Mouse (Mus musculus) liver, embryonic 18 days (tissue): ENCODE data around the gene Pdik1l. TPM values are rescaled to one million over a fixed set of nuclear protein-coding genes. Genes with fewer than 3 reads are reported as not detected.

Experiments used
- polyA plus RNA-seq: library from polyadenylated mRNA; depleted of rRNA; stranded (reverse); fragments of >200 nt; gene quantifications from 2 replicates; pipeline ENCODE4 v1.2.3, GENCODE M21; 2012; rRNA removed

Pdik1l gene
- polyA plus RNA-seq: 3.4 TPM in 2 replicates

DNA sequence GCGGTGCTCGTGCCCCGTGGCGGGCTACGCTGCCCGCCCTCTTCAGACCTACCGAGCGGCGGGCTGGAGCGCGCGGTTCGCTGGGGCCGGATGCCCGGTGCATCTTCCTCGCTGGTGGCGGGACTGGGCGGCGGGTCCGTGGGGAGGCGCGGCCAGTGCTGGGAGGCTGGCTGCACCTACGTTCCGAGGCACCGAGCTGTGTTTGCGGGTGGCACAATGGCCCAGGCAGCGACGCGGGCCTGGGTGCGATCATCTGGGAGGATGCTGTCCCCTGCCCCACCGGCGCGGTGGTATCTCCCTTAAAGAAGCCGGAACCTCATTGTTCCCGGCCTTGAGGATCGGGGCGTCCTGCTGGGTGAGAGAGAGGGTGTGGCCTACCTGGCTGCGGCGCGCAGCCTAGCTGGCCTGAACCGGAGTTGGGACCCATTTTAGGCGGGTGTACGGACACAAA lies at the start of gene Pdik1l:
Pdik1l (minus strand) TSS at position 321 of the 451 bp plus-strand sequence.

DNA sequence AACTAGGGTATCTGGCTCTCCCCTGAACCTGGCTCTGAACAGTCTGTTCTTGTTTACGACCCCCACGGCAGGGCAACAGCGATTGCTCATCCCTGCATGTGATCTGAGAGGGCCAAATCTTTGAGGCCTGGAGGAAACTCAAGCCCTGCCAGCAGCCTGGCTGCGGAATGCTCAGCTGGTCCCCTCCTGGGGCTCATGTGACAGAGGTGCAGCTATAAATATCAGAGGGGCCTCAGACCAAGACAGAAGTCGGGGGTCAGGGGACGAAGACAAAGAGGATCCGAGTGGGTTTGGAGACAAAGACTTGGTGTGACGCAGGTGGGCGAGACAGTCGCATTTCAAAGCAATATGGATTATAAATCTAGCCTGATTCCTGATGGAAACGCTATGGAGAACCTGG lies 27.2 kb upstream of the Pdik1l start, which contains the start of gene Trim63:
Trim63 (plus strand) TSS at position 245 of the 400 bp plus-strand sequence.

DNA sequence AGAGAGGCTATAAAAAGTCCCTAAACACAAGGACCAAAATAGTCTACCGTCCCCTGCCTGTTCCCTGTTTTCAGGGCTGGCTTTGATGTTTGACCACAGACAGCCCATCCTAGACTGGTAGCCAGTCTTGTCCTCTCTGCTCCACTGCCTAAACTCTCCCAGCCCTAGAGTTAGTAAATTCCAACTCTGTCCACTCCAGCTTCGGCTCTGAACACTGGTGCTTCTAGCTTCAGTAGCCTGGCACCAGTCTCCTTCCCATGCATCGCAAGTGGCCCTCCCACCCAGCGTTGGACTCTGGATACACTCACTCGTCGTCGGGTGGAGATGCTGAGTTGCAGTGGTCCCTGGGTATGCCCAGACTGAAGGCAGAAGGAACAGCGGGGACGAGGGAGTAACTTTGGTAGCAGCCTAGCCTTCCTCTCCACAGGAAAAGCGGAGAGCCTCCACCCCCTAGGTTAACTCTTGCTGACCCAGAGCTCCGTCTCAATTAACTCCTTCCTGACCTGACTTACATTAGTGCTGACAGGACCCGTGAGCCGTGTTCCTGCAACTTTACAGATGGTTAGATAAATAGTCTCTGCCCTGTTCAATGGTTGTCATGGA lies 33.9 kb downstream of the Pdik1l start, which contains the start of gene Grrp1:
Grrp1 (minus strand) TSS at position 385 of the 603 bp plus-strand sequence.

DNA sequence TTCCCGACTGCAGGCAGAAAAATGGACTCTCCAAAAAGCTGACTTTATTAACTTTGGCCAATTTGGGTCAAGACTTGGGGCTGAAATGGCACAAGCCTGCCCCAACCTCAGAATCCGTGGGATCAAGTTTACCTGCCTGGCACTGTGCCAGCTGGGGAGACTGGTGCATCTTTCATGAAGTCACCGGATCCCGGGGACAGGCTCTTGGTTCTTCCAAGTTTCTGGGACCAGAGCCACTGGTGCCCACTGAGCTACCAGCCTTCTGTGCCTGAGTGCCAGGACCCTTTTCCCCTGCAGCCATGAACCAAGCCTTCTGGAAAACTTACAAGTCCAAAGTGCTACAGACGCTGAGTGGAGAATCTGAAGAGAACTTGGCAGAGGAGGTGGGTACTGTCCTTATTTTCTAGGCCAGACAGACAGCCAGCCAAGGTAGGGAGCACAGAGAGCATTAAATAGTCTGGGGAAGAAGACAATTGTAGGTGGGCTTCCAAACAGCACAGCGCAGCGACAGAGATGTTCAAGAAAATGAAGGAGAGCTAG lies 40.9 kb downstream of the Pdik1l start, which contains the start of gene Gm30191:
Gm30191 (plus strand) TSS at position 217 of the 540 bp plus-strand sequence.

DNA sequence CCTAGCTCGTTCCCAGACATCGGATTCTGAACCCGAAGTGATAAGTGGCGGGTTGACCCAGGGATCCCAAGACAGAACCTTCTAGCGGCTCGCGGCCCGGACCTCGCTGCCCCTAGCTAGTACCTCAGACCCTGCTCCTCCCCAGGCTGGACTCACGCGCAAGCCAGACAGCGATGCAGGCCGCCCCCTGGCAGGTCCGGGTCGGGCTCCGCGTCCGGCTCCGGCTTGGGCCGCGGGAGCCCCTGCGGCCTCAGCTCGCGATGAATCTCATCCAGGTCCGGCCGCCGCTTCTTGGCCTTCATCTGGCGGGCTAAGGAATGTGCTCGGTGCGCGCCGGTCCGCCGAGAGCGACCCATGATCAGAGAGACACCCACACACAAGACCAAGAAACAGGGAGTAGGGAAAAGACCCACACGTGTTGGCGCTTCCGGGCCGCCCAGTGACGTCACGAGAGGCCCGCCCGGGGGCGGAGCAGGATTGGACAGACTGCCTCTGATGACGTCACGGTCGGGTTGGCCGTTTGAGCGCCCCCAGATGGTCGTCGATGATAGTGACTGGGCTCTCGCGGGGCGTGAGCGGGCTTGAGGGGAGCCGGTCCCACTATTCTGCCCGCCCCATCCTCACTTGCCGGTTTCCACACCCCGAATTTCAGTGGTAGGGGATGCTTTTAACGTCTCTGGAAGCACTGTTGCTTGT lies 42.4 kb downstream of the Pdik1l start, which contains the start of gene Zfp593:
Zfp593 (minus strand) TSS at position 445 of the 696 bp plus-strand sequence.

DNA sequence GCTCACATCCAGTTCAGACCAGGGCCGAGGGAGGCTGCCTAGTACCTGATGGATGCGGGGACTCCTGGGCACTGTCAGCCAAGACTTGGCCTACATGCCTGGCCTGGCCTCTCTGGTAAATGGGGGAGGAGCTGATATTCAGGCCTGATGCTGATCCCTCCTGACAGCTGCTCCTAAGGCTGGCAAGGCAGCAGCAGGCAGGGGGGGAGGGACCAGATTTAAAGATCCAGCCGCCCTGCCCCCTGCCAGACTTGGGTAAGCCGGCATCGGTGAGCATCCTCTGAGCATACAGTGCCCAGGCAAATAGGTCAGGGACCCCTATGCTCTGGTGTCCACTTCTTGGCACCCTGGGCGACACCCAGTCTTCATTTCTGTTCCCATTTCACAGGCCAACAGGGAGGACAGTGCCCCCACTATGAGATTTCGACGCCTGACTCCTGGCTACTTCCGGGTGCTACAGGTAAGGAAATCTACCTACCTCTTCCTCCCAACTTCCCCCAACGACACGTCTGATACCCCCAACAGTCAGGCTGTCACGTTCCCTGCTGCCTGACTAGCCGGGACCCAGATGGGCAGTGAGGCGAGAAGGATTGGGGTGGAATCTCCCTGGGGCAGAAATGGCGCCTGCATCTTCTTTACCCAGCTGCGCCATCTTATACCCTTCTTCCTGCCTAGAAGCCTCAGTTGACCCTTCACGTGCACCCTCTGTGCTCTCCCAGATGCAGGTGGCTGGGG lies 44.0 kb downstream of the Pdik1l start, which contains the start of gene E130218I03Rik:
E130218I03Rik (plus strand) TSS at position 147 of the 735 bp plus-strand sequence.

DNA sequence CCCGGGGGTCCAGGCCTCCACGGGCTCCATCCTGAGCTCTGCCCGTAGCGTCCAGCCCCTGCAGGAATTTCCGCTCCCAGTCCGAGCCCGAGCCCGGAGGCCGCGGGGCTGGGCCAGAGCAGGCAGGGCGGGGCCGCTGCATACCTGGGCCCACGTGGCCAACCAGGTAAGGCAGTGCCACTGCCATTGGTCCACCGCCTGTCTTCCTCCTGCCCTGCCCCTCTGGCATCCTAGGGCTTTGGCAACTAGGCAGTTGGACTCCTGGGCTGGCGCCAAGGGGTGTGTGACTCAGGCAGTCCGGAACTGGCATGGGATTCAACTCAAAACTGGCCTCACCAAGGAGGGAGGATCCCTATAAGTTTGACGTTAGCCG lies 49.4 kb downstream of the Pdik1l start, which contains the start of gene Cnksr1:
Cnksr1 (minus strand) TSS at position 121 of the 373 bp plus-strand sequence.

DNA sequence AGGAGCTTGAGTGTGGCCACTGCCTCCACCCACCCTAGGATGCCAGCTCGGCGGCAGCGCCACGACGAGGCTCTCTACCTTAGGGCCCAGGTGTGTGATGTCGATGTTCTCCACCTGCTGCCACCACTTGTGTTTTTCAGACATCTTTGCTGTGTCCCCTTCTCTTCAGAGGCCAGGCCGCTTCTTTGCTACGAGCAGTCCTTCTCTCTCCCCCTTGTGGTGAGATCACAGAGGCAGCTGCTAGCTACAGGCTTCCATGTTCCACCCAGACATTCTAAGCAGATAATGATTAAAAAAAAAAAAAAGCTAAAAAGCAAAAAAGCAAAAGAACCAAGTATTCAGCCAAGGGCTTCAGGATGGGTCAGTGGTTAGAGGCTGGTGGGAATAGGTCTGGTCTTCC lies 60.5 kb downstream of the Pdik1l start, which contains the start of gene Catsper4:
Catsper4 (minus strand) TSS at position 190 of the 400 bp plus-strand sequence.

Other genes starting within 250 kb of the Pdik1l start
- 0.16 and 0.19 TPM in 2 replicates for gene Zfp683, start 234.1 kb downstream of the Pdik1l start, polyA plus RNA-seq
- 0.42 and 0.64 TPM in 2 replicates for gene Crybg2, start 227.1 kb downstream of the Pdik1l start, polyA plus RNA-seq
- 76.3 and 82.7 TPM in 2 replicates for gene Cd52, start 192.8 kb downstream of the Pdik1l start, polyA plus RNA-seq
- 1.2 and 1.6 TPM in 2 replicates for gene Ubxn11, start 185.3 kb downstream of the Pdik1l start, polyA plus RNA-seq
- 108 and 113 TPM in 2 replicates for gene Sh3bgrl3, start 159.1 kb downstream of the Pdik1l start, polyA plus RNA-seq
- 19.8 and 21.9 TPM in 2 replicates for gene Cep85, start 100.8 kb downstream of the Pdik1l start, polyA plus RNA-seq
- gene Gm7534, start 84.9 kb downstream of the Pdik1l start, polyA plus RNA-seq: not detected in 2 replicates
- gene Catsper4, start 60.5 kb downstream of the Pdik1l start, polyA plus RNA-seq: 0.01 and 0.02 TPM in 2 replicates
- gene Cnksr1, start 49.5 kb downstream of the Pdik1l start, polyA plus RNA-seq: 0.17 and 0.25 TPM in 2 replicates
- not detected in 2 replicates for gene E130218I03Rik, start 44.2 kb downstream of the Pdik1l start, polyA plus RNA-seq
- 4.9 and 5.3 TPM in 2 replicates for gene Zfp593, start 42.3 kb downstream of the Pdik1l start, polyA plus RNA-seq
- gene Gm30191, start 41.0 kb downstream of the Pdik1l start, polyA plus RNA-seq: not detected in 2 replicates
- gene Grrp1, start 33.8 kb downstream of the Pdik1l start, polyA plus RNA-seq: 1.3 and 1.4 TPM in 2 replicates
- 0.14 and 0.17 TPM in 2 replicates for gene Trim63, start 27.2 kb upstream of the Pdik1l start, polyA plus RNA-seq
- gene Slc30a2, start 55.3 kb upstream of the Pdik1l start, polyA plus RNA-seq: 0.01 and 0.02 TPM in 2 replicates
- 0.38 and 0.41 TPM in 2 replicates for gene Extl1, start 96.0 kb upstream of the Pdik1l start, polyA plus RNA-seq
- 18.1 and 20.3 TPM in 2 replicates for gene Pafah2, start 108.4 kb upstream of the Pdik1l start, polyA plus RNA-seq
- gene Stmn1, start 180.4 kb upstream of the Pdik1l start, polyA plus RNA-seq: 43.6 and 45.0 TPM in 2 replicates
- 7.9 and 8.0 TPM in 2 replicates for gene Paqr7, start 208.8 kb upstream of the Pdik1l start, polyA plus RNA-seq
- 7.2 and 8.8 TPM in 2 replicates for gene Aunip, start 223.1 kb upstream of the Pdik1l start, polyA plus RNA-seq
- gene Mtfr1l, start 247.5 kb upstream of the Pdik1l start, polyA plus RNA-seq: 33.9 and 34.0 TPM in 2 replicates